Mouse (Mus musculus) stomach, embryonic 14.5 days (tissue): Measurements from ENCODE around the gene Sun1. TPM values are rescaled to one million over a fixed set of nuclear protein-coding genes. Genes with fewer than 3 reads are reported as not detected.

ENCODE experiments used
- ATAC-seq: fragments of 200-750 bp; cut with Nextera tagmentation; 2 replicates; pipeline ENCODE4 v1.8.0; 2017; ENCODE audit warnings: low read depth, moderate TSS enrichment; ENCODE audit not compliant: insufficient number of reproducible peaks, insufficient read depth, low FRiP score
- H3K27ac ChIP-seq: fragments of 300-500 bp; sonication (generic); 2 replicates; pipeline ENCODE4 v1.5.1; 2014; ENCODE audit warnings: mild to moderate bottlenecking, low read length, moderate library complexity, mixed read lengths
- H3K27me3 ChIP-seq: fragments of 300-500 bp; sonication (generic); 2 replicates; pipeline ENCODE4 v1.6.1; 2014; ENCODE audit warnings: low read length, control low read depth, mixed read lengths; ENCODE audit not compliant: control insufficient read depth, insufficient read depth
- H3K36me3 ChIP-seq: fragments of 300-500 bp; sonication (generic); 2 replicates; pipeline ENCODE4 v1.6.1; 2014; ENCODE audit warnings: mild to moderate bottlenecking, control low read depth, low read length, moderate library complexity, mixed read lengths; ENCODE audit not compliant: control insufficient read depth, insufficient read depth
- H3K4me1 ChIP-seq: fragments of 300-500 bp; sonication (generic); 2 replicates; pipeline ENCODE4 v1.6.1; 2014; ENCODE audit warnings: low read length, control low read depth, mixed read lengths; ENCODE audit not compliant: control insufficient read depth, insufficient read depth
- H3K4me2 ChIP-seq: fragments of 300-500 bp; sonication (generic); replicated peaks from 2 replicates; pipeline ENCODE4 v1.6.1; 2014; ENCODE audit warnings: low read depth, low read length, control low read depth
- H3K4me3 ChIP-seq: fragments of 300-500 bp; sonication (generic); 2 replicates; pipeline ENCODE4 v1.5.1; 2014; ENCODE audit warnings: low read depth, low read length, control low read depth
- H3K9ac ChIP-seq: fragments of 300-500 bp; sonication (generic); replicated peaks from 2 replicates; pipeline ENCODE4 v1.6.1; 2014; ENCODE audit warnings: low read depth, mild to moderate bottlenecking, control low read depth, low read length, moderate library complexity, mixed read lengths
- H3K9me3 ChIP-seq: fragments of 300-500 bp; sonication (generic); 2 replicates; pipeline ENCODE4 v1.6.1; 2016; ENCODE audit warnings: low read depth, low read length, control low read depth; ENCODE audit not compliant: control insufficient read depth
- WGBS: fragments of 180-500 bp; shearing (Covaris S2); extraction: QIAGEN DNeasy Blood & Tissue Kit; methylation state at CpG from one replicate; pipeline ENCODE4 v1.1.7; 2014; 5-methylcytosine and 5-hydroxymethylcytosine counted together
- polyA plus RNA-seq: library from polyadenylated mRNA; unstranded; fragments of >200 nt; fragmentation: Nextera tagmentation; extraction: Ambion mirVana; gene quantifications from 2 replicates; pipeline ENCODE4 v1.2.1, GENCODE M21; 2014

Gene Sun1
- polyA plus RNA-seq, 1 experiment from 2014 or later, result 66.6 TPM

DNA sequence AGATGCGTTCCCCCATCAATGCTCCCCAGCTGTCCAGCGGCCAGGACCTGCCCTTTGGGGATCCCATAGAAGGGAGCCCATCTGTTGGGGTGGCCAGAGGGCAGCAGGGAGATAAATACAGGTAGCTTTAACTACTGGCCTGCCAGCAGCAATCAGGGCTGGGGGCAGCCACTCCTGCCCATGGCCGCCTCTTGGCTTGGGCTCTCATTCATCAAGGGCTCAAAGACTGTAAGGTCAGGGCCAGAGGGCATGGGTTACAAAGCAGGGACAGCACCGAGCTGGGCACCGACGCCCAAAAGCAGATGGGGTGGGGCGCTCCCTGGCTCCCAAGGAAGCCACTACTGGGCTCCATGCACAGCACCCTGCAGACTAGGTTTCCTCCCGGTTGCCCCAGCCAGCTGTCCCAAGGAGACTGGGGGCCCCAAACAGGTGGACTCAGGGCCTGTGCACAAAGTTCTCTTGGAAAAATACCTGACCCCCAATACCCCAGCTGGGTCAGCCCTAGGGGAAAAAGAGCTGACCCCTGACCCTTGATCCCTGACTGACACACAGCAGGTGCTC lies 71.6 kb downstream of the Sun1 start:
- Histone ChIP-seq H3K27me3 (no peaks in the 10 kb centered on the region), H3K36me3 (peaks cover 13% of the 10 kb centered on the region), H3K4me1 (0 out of 2 replicates have a peak, but pooled peaks cover 4% of the 10 kb centered on the region), H3K9me3 (no peaks in the 10 kb centered on the region), H3K9ac (no peak overlapping the region), H3K27ac (no peak overlapping the region), H3K4me2 (no peak overlapping the region), H3K4me3 (no peak overlapping the region)
- WGBS, result 40% methylated on average over 8 of the region's 8 CpGs
- ATAC-seq, result no peak

DNA sequence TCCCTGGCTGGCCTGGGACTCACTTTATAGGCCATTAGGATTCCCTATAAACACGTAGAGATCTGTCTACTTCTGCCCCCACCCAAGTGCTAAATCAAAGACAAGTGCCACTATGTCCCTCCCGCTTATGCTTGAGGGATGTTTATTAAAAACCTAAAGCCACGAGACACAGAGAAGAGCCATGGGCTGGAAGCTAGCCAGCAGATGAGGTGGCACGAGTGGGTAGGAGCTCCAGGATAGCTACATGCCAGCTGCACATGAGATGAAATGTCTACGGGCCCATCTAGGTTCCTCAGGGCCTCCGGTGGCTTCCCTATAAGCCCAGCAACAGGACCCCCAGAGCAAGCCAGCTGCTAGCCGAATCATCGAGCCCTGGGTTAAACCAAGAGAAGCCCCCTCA lies 76.8 kb downstream of the Sun1 start:
- H3K9me3 ChIP-seq, result no peaks in the 10 kb centered on the region
- 72% methylated on average over 8 of the region's 8 CpGs for WGBS

DNA sequence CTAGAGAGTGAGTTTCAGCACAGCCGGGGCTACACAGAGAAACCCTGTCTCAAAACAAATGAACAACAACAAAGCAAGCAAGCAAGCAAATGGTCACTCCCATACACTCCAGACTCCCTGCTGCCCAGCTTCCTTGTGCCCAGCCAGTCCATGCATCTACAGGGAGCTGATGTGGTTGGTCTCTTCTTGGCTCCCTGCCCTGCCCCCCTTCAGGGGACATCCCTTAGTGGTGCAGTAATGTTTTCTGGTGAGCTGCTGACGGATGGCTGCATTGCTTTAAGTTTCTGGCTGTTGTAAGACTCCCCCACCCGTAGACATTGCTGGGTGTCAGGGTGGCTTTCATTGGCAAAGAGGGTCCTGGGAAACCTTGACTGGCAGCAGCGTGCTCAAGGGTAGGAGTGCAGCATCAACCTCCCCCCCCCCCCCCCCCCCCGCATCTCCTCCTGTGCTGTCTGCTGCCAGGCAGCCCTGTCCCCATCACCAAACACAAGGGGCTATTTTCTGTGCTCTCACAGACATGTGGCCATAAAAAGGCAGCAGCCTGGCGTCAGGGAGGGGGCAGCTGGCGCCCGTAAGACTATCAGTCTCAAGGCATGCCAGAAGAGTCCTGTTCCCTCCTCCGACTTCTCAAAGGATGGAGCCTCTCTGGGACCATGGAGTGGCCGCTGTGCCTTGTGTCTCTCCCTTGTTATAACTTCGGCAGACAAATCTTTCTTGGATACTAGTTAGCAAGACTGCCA lies 81.1 kb downstream of the Sun1 start:
- Histone ChIP-seq H3K36me3 (no peaks in the 10 kb centered on the region), H3K4me1 (peaks cover 4% of the 10 kb centered on the region; the same call in 1 of the 2 replicates), H3K4me2 (no peak overlapping the region), H3K9ac (no peak overlapping the region), H3K27ac (no peak overlapping the region), H3K27me3 (no peaks in the 10 kb centered on the region), H3K4me3 (no peak overlapping the region), H3K9me3 (no peaks in the 10 kb centered on the region)
- no peak for ATAC-seq
- WGBS, result 61% methylated on average over 10 of the region's 11 CpGs

More for the DNA sequence above, 76.8 kb downstream of the Sun1 start:
- Histone ChIP-seq H3K4me1 (no peaks in the 10 kb centered on the region), H3K9ac (no peak overlapping the region), H3K27me3 (no peaks in the 10 kb centered on the region), H3K4me2 (no peak overlapping the region), H3K27ac (no peak overlapping the region), H3K36me3 (no peaks in the 10 kb centered on the region), H3K4me3 (no peak overlapping the region)
- no peak for ATAC-seq

DNA sequence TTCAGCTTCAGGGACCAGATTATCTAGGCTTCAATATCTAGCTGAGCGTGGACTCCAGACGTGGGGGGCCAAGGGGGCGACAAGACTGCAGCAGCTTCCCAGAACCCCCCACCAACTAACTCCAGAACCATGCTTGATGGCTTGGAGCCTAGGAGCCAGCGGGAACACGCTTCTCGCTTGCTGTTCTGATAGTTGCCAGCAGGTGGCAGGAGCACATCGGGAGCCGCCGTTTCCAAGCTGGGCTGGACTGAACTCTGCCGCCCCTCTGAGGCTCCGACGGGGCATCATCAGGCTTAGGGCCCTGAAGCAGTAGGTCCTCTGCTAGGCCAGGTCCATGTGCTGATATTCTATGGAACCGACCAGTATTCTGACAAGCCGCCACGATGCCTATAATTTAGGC lies 81.8 kb downstream of the Sun1 start:
- Histone ChIP-seq H3K9me3 (no peaks in the 10 kb centered on the region), H3K4me1 (peaks cover 10% of the 10 kb centered on the region; the same call in 1 of the 2 replicates), H3K27me3 (no peaks in the 10 kb centered on the region), H3K9ac (no peak overlapping the region), H3K27ac (no peak overlapping the region), H3K4me3 (no peak overlapping the region), H3K4me2 (no peak overlapping the region), H3K36me3 (no peaks in the 10 kb centered on the region)
- WGBS, result 4% methylated on average over 15 of the region's 15 CpGs
- peak; percentile 43; the same call in 1 of the 2 replicates for ATAC-seq

DNA sequence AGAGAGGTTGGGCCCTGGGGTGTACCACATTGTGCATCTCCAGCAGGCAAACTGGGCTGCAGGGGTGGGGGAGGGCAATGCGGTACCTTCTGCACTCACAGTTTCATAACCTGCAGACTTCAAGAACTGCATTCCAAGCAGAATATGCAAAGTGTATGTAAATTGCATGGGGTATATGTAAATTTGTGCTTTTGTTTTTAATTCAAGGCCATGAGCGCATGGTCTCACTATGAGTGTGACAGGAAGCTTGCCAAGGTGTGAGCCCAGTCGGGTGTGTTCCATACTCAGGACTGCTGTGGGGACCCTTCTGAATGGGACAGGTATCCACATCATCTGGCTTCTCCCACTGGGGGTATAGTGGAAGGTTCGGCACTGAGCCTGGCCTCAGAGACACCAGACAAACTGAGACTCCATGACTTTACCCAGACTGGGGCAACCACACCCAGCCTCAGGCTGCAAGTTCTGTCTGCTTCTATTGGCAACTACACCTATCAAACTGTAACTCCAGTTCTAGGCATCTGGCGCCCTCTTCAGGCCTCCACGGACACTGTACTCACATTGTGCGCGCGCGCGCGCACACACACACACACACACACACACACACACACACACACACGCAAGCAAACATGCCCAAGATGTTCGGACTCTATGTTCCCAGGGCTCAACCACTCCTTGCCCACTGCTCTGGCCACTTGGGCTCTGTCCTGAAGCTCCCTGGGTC lies 83.2 kb downstream of the Sun1 start:
- Histone ChIP-seq H3K9me3 (no peaks in the 10 kb centered on the region), H3K4me2 (no peak overlapping the region), H3K4me3 (no peak overlapping the region), H3K36me3 (no peaks in the 10 kb centered on the region), H3K27me3 (no peaks in the 10 kb centered on the region), H3K27ac (no peak overlapping the region), H3K9ac (no peak overlapping the region), H3K4me1 (peaks cover 10% of the 10 kb centered on the region; the same call in 1 of the 2 replicates)
- no peak for ATAC-seq
- WGBS, result 94% methylated on average over 14 of the region's 14 CpGs

DNA sequence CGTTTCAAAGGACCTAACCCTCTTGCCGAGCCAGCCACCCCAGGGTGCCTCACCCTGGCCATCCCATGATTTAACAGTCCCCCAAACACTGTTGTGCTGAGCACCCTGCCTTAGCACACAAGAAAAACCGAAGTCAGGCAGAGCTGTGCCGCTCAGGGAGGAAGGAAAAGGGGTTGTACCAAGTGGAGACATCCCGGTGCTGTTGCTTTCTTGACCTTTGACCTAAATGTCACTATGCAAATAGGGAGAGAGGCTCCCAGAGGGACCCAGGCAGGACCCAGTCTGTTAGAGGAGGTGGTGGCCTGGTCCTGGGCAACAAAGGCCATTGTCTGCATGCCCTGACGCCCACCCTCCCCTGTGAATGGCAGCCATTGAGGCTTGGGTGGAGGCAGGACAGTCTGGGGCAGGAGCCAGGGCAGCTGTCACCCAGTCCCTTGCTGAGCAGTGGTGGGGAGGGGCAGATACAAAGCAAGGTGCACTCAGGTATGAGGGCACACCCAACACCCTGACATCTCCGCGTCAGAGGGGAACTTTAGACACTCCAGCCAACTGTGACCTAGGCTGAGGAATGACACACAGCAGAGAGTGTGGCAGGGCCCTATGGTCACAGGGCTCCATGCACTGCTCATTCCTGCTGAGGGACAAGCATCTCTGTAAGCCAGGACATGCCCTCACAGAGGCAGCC lies 85.1 kb downstream of the Sun1 start:
- Histone ChIP-seq H3K4me1 (peaks cover 10% of the 10 kb centered on the region; the same call in 1 of the 2 replicates), H3K4me2 (no peak overlapping the region), H3K27ac (no peak overlapping the region), H3K9ac (0 out of 2 replicates have a peak overlapping the region, but pooled peaks have one; percentile 10), H3K27me3 (no peaks in the 10 kb centered on the region), H3K9me3 (no peaks in the 10 kb centered on the region), H3K4me3 (no peak overlapping the region), H3K36me3 (no peaks in the 10 kb centered on the region)
- 0 out of 2 replicates have a peak, but pooled peaks have one; percentile 20 for ATAC-seq
- WGBS, result 48% methylated on average over 8 of the region's 8 CpGs

DNA sequence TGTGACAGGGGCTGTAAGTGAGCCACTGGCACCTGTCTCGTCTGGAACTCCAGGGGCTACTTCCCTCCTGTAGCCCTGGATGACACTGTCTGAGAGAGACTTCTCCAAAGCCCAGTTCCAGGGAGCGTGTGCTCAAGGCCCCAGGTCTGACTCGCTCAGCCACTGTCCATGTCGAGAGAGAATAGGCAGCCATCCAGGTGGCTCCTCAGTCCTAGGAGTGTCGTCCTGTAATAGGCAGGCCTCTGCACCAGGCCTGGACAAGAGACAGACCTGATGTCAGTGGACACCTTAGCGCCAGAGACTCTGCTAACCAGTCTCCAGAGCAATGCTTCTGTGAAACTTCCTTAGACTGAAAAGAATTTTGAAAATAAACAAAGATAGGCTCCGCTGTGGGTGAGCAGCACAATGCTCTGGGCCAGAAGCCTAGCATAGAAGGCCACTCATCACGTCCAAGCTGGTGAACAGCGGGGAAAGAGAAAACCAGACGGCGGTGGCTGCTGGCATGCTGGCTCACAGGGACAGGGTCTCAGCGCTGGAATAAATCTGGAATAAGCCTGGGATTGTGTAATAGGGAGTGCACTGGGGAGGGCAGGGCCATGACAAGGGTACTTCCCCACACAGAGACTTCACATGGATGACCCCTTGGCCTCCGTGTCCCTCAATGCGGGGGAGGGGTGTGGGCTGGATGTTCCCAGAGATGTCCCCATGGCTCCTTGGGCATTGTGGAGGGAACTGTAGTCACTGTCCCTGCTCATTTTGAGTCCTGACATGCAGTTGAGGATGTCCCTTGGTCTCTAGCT lies 85.9 kb downstream of the Sun1 start:
- Histone ChIP-seq H3K36me3 (no peaks in the 10 kb centered on the region), H3K9me3 (no peaks in the 10 kb centered on the region), H3K4me3 (no peak overlapping the region), H3K4me2 (no peak overlapping the region), H3K9ac (0 out of 2 replicates have a peak overlapping the region, but pooled peaks have one; percentile 10), H3K4me1 (peaks cover 10% of the 10 kb centered on the region; the same call in 1 of the 2 replicates), H3K27me3 (no peaks in the 10 kb centered on the region), H3K27ac (0 out of 2 replicates have a peak overlapping the region, but pooled peaks have one; percentile 10)
- 0 out of 2 replicates have a peak, but pooled peaks have one; percentile 3 for ATAC-seq
- WGBS, result 39% methylated on average over 14 of the region's 14 CpGs
